Mouse (Mus musculus) olfactory bulb, adult 2 months (tissue): ENCODE measurements around the gene Olfr67.
"Not testable (repeated sequence)": the region's sequence is repeated elsewhere in the genome, so short reads cannot be mapped to it uniquely, and the experiment has no call there.

Source experiments
- CTCF ChIP-seq: fragments of 200-500 bp; IDR thresholded peaks from 2 replicates; pipeline ENCODE4 v1.5.1; 2012; ENCODE audit warnings: low read depth, mild to moderate bottlenecking, low read length, moderate library complexity; ENCODE audit not compliant: insufficient read depth
- POLR2A ChIP-seq: fragments of 200-500 bp; IDR thresholded peaks from 2 replicates; pipeline ENCODE4 v1.6.1; 2012; ENCODE audit warnings: mild to moderate bottlenecking, low read depth, low read length, moderate library complexity; ENCODE audit not compliant: insufficient read depth

GRCm38 (mm10) chr7:103808120-103808519 is 16.5 kb upstream of the Olfr67 start:
- TF ChIP-seq POLR2A, CTCF: not testable (repeated sequence)
